Mouse (Mus musculus) CH12.LX (cell line): ENCODE data around the gene Prokr1.

Source experiments
- CHD2 ChIP-seq: IDR thresholded peaks from 2 replicates; pipeline ENCODE4 v1.6.1; 2011; ENCODE audit warnings: low read length, improper control_type of control experiment
- CTCF ChIP-seq, 2 experiments: IDR thresholded peaks in 1 of 2; conservative IDR thresholded peaks in 1 of 2; 2 replicates each; pipeline ENCODE4 v1.5.1; 2011 to 2012; ENCODE audit warnings: low read depth in 2 of 2, low read length in 2 of 2, improper control_type of control experiment in 1 of 2, inconsistent platforms in 1 of 2, mild to moderate bottlenecking in 1 of 2, moderate library complexity in 1 of 2
- EP300 ChIP-seq: IDR thresholded peaks from 2 replicates; pipeline ENCODE4 v1.6.1; 2011; ENCODE audit warnings: low read length, improper control_type of control experiment
- MAZ ChIP-seq: IDR thresholded peaks from 2 replicates; pipeline ENCODE4 v1.6.1; 2012; ENCODE audit warnings: low read depth, mild to moderate bottlenecking, inconsistent platforms, low read length, improper control_type of control experiment, moderate library complexity
- MYC ChIP-seq: IDR thresholded peaks from 2 replicates; pipeline ENCODE4 v1.6.1; 2011; ENCODE audit warnings: low read depth, mild to moderate bottlenecking, improper control_type of control experiment, low read length
- PAX5 ChIP-seq: IDR thresholded peaks from 2 replicates; pipeline ENCODE4 v1.6.1; 2012; ENCODE audit warnings: low read length, inconsistent platforms, mixed read lengths
- POLR2A ChIP-seq: IDR thresholded peaks from 2 replicates; pipeline ENCODE4 v1.6.1; 2011; ENCODE audit warnings: low read depth, mild to moderate bottlenecking, improper control_type of control experiment, low read length
- SMC3 ChIP-seq: IDR thresholded peaks from 2 replicates; pipeline ENCODE4 v1.6.1; 2011; ENCODE audit warnings: low read depth, low read length, improper control_type of control experiment
- TBP ChIP-seq: conservative IDR thresholded peaks from 2 replicates; pipeline ENCODE4 v1.6.1; 2011; ENCODE audit warnings: low read depth, low read length, improper control_type of control experiment
- USF1 ChIP-seq: IDR thresholded peaks from 2 replicates; pipeline ENCODE4 v1.6.1; 2014; ENCODE audit warnings: low read depth, mild to moderate bottlenecking, inconsistent platforms, low read length, improper control_type of control experiment
- ZMIZ1 ChIP-seq: IDR thresholded peaks from 2 replicates; pipeline ENCODE4 v1.6.1; 2012; ENCODE audit warnings: low read depth, mild to moderate bottlenecking, inconsistent platforms, low read length, improper control_type of control experiment

- TF ChIP-seq POLR2A (no peak), CHD2 (no peak), SMC3 (no peak), CTCF (conservative IDR thresholded peaks at IDR 0.05 in 1 of 2, IDR thresholded peaks at IDR 0.05 in 1 of 2; ENCODE audit: low read depth in 2 of 2, low read length in 2 of 2) (no peak), USF1 (no peak), ZMIZ1 (no peak), TBP (no peak), PAX5 (no peak), MAZ (no peak), MYC (no peak), EP300 (no peak)
Observed at GRCm38 (mm10) chr6:87599825-87600224, 9.3 kb upstream of the Prokr1 start.
